Mouse (Mus musculus) liver, adult 2 months (tissue): ENCODE measurements around the gene Ddx54. TPM values are rescaled to one million over a fixed set of nuclear protein-coding genes. Genes with fewer than 3 reads are reported as not detected.

ENCODE experiments used
- DNase-seq: peaks from one replicate; pipeline ENCODE4 v3.0.0-alpha.2; 2011; ENCODE audit warnings: low read depth, low spot score; ENCODE audit errors: extremely low read depth
- H3K27ac ChIP-seq: fragments of 200-500 bp; replicated peaks from 2 replicates; pipeline ENCODE4 v1.5.1; 2012; ENCODE audit warnings: low read depth, mild to moderate bottlenecking, control low read depth, inconsistent platforms, low read length; ENCODE audit not compliant: insufficient read depth
- H3K27me3 ChIP-seq: fragments of 200-500 bp; 2 replicates; pipeline ENCODE4 v1.6.1; 2012; ENCODE audit warnings: mild to moderate bottlenecking, moderate library complexity, low read length, inconsistent platforms; ENCODE audit not compliant: control insufficient read depth, insufficient read depth
- H3K36me3 ChIP-seq: fragments of 200-500 bp; 2 replicates; pipeline ENCODE4 v1.6.1; 2012; ENCODE audit warnings: low read length, inconsistent platforms; ENCODE audit not compliant: control insufficient read depth, insufficient read depth
- H3K4me1 ChIP-seq: fragments of 200-500 bp; 2 replicates; pipeline ENCODE4 v1.6.1; 2011; ENCODE audit warnings: low read length; ENCODE audit not compliant: control insufficient read depth, insufficient read depth
- H3K4me3 ChIP-seq: fragments of 200-500 bp; 2 replicates; pipeline ENCODE4 v1.5.1; 2011; ENCODE audit warnings: low read depth, mild to moderate bottlenecking, control low read depth, low read length, moderate library complexity; ENCODE audit not compliant: insufficient read depth
- H3K79me2 ChIP-seq: fragments of 200-500 bp; 2 replicates; pipeline ENCODE4 v1.6.1; 2012; ENCODE audit warnings: inconsistent platforms, mild to moderate bottlenecking, low read length, moderate library complexity; ENCODE audit not compliant: control insufficient read depth, insufficient read depth
- H3K9ac ChIP-seq: fragments of 200-500 bp; 2 replicates; pipeline ENCODE4 v1.6.1; 2012; ENCODE audit warnings: low read depth, mild to moderate bottlenecking, control low read depth, inconsistent platforms, low read length
- CTCF ChIP-seq: fragments of 200-500 bp; IDR thresholded peaks from 2 replicates; pipeline ENCODE4 v1.5.1; 2011; ENCODE audit warnings: low read depth, low read length, control low read depth
- POLR2A ChIP-seq: fragments of 200-500 bp; IDR thresholded peaks from 2 replicates; pipeline ENCODE4 v1.6.1; 2011; ENCODE audit warnings: low read length, control low read depth; ENCODE audit not compliant: insufficient read depth; ENCODE audit errors: extremely low read depth
- WGBS: fragments of 180-500 bp; shearing (Covaris S2); methylation state at CpG from one replicate; pipeline ENCODE4 v1.1.7; 2018; 5-methylcytosine and 5-hydroxymethylcytosine counted together
- polyA plus RNA-seq: library from polyadenylated mRNA; depleted of rRNA; stranded (reverse); fragments of >200 nt; gene quantifications from 2 replicates; pipeline ENCODE4 v1.2.3, GENCODE M21; 2012
- total RNA-seq: library from RNA; depleted of rRNA; stranded (reverse); fragments of >200 nt; gene quantifications from 2 replicates; pipeline ENCODE4 v1.2.3, GENCODE M21; 2014

Ddx54 gene
- total and polyA plus RNA-seq, 2 experiments = 15.2 to 24.2 TPM

- no peak overlapping the region for H3K4me3 ChIP-seq
- peaks cover 8% of the 10 kb centered on the region for H3K4me1 ChIP-seq
- no peaks in the 10 kb centered on the region for H3K79me2 ChIP-seq
- peak; percentile 50 for DNase-seq
- no peak overlapping the region for H3K27ac ChIP-seq
- TF ChIP-seq POLR2A (no peak), CTCF (peak; percentile 68)
- peak overlapping the region; percentile 23; the same call in 1 of the 2 replicates for H3K9ac ChIP-seq
- WGBS = 7% methylated on average over 6 of the region's 6 CpGs
- no peaks in the 10 kb centered on the region for H3K27me3 ChIP-seq
- no peaks in the 10 kb centered on the region for H3K36me3 ChIP-seq
These were observed 7.7 kb upstream of the Ddx54 start for GRCm38 (mm10) chr5:120604839-120605238.

- no peak for TF ChIP-seq POLR2A
- no peak for TF ChIP-seq CTCF
- no peaks in the 10 kb centered on the region for H3K27me3 ChIP-seq
- peak overlapping the region; percentile 23; the same call in 1 of the 2 replicates for H3K9ac ChIP-seq
- peak overlapping the region; percentile 30 for H3K4me3 ChIP-seq
- peaks cover 8% of the 10 kb centered on the region for H3K4me1 ChIP-seq
- no peaks in the 10 kb centered on the region for H3K79me2 ChIP-seq
- H3K27ac ChIP-seq = no peak overlapping the region
- no peaks in the 10 kb centered on the region for H3K36me3 ChIP-seq
- WGBS = 3% methylated on average over 10 of the region's 10 CpGs
- no peak for DNase-seq
These were observed 7.3 kb upstream of the Ddx54 start for GRCm38 (mm10) chr5:120605241-120605661.

GRCm38 (mm10) chr5:120605688-120606087 lies 6.9 kb upstream of the Ddx54 start:
- H3K9ac ChIP-seq = no peak overlapping the region
- no peak overlapping the region for H3K27ac ChIP-seq
- H3K4me1 ChIP-seq = peaks cover 8% of the 10 kb centered on the region
- H3K36me3 ChIP-seq = no peaks in the 10 kb centered on the region
- no peak overlapping the region for H3K4me3 ChIP-seq
- no peaks in the 10 kb centered on the region for H3K79me2 ChIP-seq
- peak; percentile 78 for TF ChIP-seq CTCF
- no peak for TF ChIP-seq POLR2A
- H3K27me3 ChIP-seq = no peaks in the 10 kb centered on the region
- 1% methylated on average over 8 of the region's 8 CpGs for WGBS
- peak; percentile 79 for DNase-seq

- no peak for TF ChIP-seq POLR2A
- TF ChIP-seq CTCF = no peak
- no peaks in the 10 kb centered on the region for H3K27me3 ChIP-seq
- no peak for DNase-seq
- no peaks in the 10 kb centered on the region for H3K36me3 ChIP-seq
- no peak overlapping the region for H3K4me3 ChIP-seq
- peaks cover 9% of the 10 kb centered on the region for H3K4me1 ChIP-seq
- WGBS = 82% methylated on average over 25 of the region's 25 CpGs
- H3K79me2 ChIP-seq = peaks cover 4% of the 10 kb centered on the region; the same call in 1 of the 2 replicates
- H3K27ac ChIP-seq = no peak overlapping the region
- H3K9ac ChIP-seq = no peak overlapping the region
These were observed 5.8 kb upstream of the Ddx54 start for GRCm38 (mm10) chr5:120606590-120607200.

GRCm38 (mm10) chr5:120607335-120607734 lies 5.2 kb upstream of the Ddx54 start:
- Histone ChIP-seq H3K27me3 (no peaks in the 10 kb centered on the region), H3K4me3 (no peak overlapping the region), H3K27ac (no peak overlapping the region), H3K36me3 (no peaks in the 10 kb centered on the region), H3K79me2 (peaks cover 4% of the 10 kb centered on the region; the same call in 1 of the 2 replicates), H3K4me1 (peaks cover 10% of the 10 kb centered on the region), H3K9ac (no peak overlapping the region)
- no peak for TF ChIP-seq POLR2A
- TF ChIP-seq CTCF = no peak
- no peak for DNase-seq
- WGBS = 71% methylated on average over 3 of the region's 3 CpGs

- Histone ChIP-seq H3K36me3 (no peaks in the 10 kb centered on the region), H3K9ac (no peak overlapping the region), H3K4me3 (no peak overlapping the region), H3K27ac (no peak overlapping the region), H3K4me1 (peaks cover 14% of the 10 kb centered on the region), H3K27me3 (no peaks in the 10 kb centered on the region), H3K79me2 (peaks cover 4% of the 10 kb centered on the region; the same call in 1 of the 2 replicates)
- DNase-seq = no peak
- TF ChIP-seq CTCF (no peak), POLR2A (no peak)
- 89% methylated on average over 16 of the region's 16 CpGs for WGBS
These were observed 3.2 kb upstream of the Ddx54 start for GRCm38 (mm10) chr5:120609246-120609775.
